Mouse (Mus musculus): ENCODE results near the gene Hbb-bt.
"Not testable (repeated sequence)": the region's sequence is repeated elsewhere in the genome, so short reads cannot be mapped to it uniquely, and the experiment has no call there.

Gene Hbb-bt

GRCm38 (mm10) chr7:103813766-103814165 is at the start of gene Hbb-bt:
Gene Hbb-bt, minus strand, starts transcription at chr7:103813996.
- in situ Hi-C loops (cut with MboI, MseI), result no loop called here

- in situ Hi-C loops (cut with MboI, MseI), result no loop called here
These were observed 47.7 kb upstream of the Hbb-bt start for GRCm38 (mm10) chr7:103861531-103861930.

- in situ Hi-C loops (cut with MboI, MseI), result no loop called here
These were observed 47.1 kb upstream of the Hbb-bt start for GRCm38 (mm10) chr7:103860855-103861254.

GRCm38 (mm10) chr7:103859076-103859475 is 45.3 kb upstream of the Hbb-bt start:
- in situ Hi-C loops (cut with MboI, MseI), result no loop called here

- in situ Hi-C loops (cut with MboI, MseI), result no loop called here
These were observed 40.9 kb upstream of the Hbb-bt start for GRCm38 (mm10) chr7:103854669-103855068.

- in situ Hi-C loops (cut with MboI, MseI), result no loop called here
These were observed 39.3 kb upstream of the Hbb-bt start, which contains the start of gene Hbb-y for GRCm38 (mm10) chr7:103853090-103853489. Gene Hbb-y, minus strand, starts transcription at chr7:103853216.

GRCm38 (mm10) chr7:103844525-103845325 is 30.9 kb upstream of the Hbb-bt start:
- in situ Hi-C loops (cut with MboI, MseI), result no loop called here

GRCm38 (mm10) chr7:103843034-103843433 is 29.2 kb upstream of the Hbb-bt start, which contains the start of gene Hbb-bh1:
Gene Hbb-bh1, minus strand, starts transcription at chr7:103843164.
- in situ Hi-C loops (cut with MboI, MseI), result no loop called here

- in situ Hi-C loops (cut with MboI, MseI), result no loop called here
These were observed 26.5 kb upstream of the Hbb-bt start, which contains the start of gene Hbb-bh2 for GRCm38 (mm10) chr7:103840268-103840667. Gene Hbb-bh2, minus strand, starts transcription at chr7:103840520.

GRCm38 (mm10) chr7:103827808-103828207 is 14.0 kb upstream of the Hbb-bt start, which contains the start of gene Hbb-bs:
Gene Hbb-bs, minus strand, starts transcription at chr7:103828096.
- in situ Hi-C loops (cut with MboI, MseI), result no loop called here

- in situ Hi-C loops (cut with MboI, MseI), result not testable (repeated sequence)
These were observed 13.3 kb upstream of the Hbb-bt start for GRCm38 (mm10) chr7:103827139-103827538.

GRCm38 (mm10) chr7:103826255-103826887 is 12.6 kb upstream of the Hbb-bt start:
- in situ Hi-C loops (cut with MboI, MseI), result no loop called here

- in situ Hi-C loops (cut with MboI, MseI), result no loop called here
These were observed 11.9 kb upstream of the Hbb-bt start for GRCm38 (mm10) chr7:103825536-103826254.

GRCm38 (mm10) chr7:103824597-103824996 is 10.8 kb upstream of the Hbb-bt start:
- in situ Hi-C loops (cut with MboI, MseI), result no loop called here

- in situ Hi-C loops (cut with MboI, MseI), result not testable (repeated sequence)
These were observed 1.3 kb upstream of the Hbb-bt start for GRCm38 (mm10) chr7:103815085-103815484.

GRCm38 (mm10) chr7:103813152-103813551 is 644 bp downstream of the Hbb-bt start:
- in situ Hi-C loops (cut with MboI, MseI), result not testable (repeated sequence)

- in situ Hi-C loops (cut with MboI, MseI), result no loop called here
These were observed 1.6 kb downstream of the Hbb-bt start for GRCm38 (mm10) chr7:103812174-103812573.

GRCm38 (mm10) chr7:103811223-103811845 is 2.5 kb downstream of the Hbb-bt start:
- in situ Hi-C loops (cut with MboI, MseI), result no loop called here

- in situ Hi-C loops (cut with MboI, MseI), result no loop called here
These were observed 3.0 kb downstream of the Hbb-bt start for GRCm38 (mm10) chr7:103810746-103811145.

GRCm38 (mm10) chr7:103810296-103810695 is 3.5 kb downstream of the Hbb-bt start:
- in situ Hi-C loops (cut with MboI, MseI), result no loop called here

GRCm38 (mm10) chr7:103809801-103810155 is 4.0 kb downstream of the Hbb-bt start:
- in situ Hi-C loops (cut with MboI, MseI), result loop anchor here (10.0 kb wide), 1 partner anchor 1115 kb away; the partner anchor contains the start of gene Olfr557
